Mouse (Mus musculus): ENCODE measurements around the gene Ins2. TPM values are rescaled to one million over a fixed set of nuclear protein-coding genes. Genes with fewer than 3 reads are reported as not detected.

The Ins2 gene
- total RNA-seq, 2 experiments from 2014 or later: not detected

GRCm38 (mm10) chr7:142665364-142665763, 77.8 kb downstream of the Ins2 start:
- intact Hi-C loops (cut with DNase I): no loop called here
- peak in 1 of 2 experiments; percentile 0 for DNase-seq

GRCm38 (mm10) chr7:142664465-142665029, 78.6 kb downstream of the Ins2 start:
- intact Hi-C loops (cut with DNase I): no loop called here

GRCm38 (mm10) chr7:142663931-142664421, 79.2 kb downstream of the Ins2 start:
- intact Hi-C loops (cut with DNase I): no loop called here
- DNase-seq: peak; percentile 35 to 53

More at GRCm38 (mm10) chr7:142664465-142665029, 78.6 kb downstream of the Ins2 start:
- DNase-seq: no peak

GRCm38 (mm10) chr7:142663151-142663550, 80.0 kb downstream of the Ins2 start:
- intact Hi-C loops (cut with DNase I): no loop called here
- no peak for DNase-seq

- intact Hi-C loops (cut with DNase I): no loop called here
These were observed 81.4 kb downstream of the Ins2 start for GRCm38 (mm10) chr7:142661811-142662210.

GRCm38 (mm10) chr7:142661046-142661445, 82.1 kb downstream of the Ins2 start:
- peak in 1 of 2 experiments; percentile 40 for DNase-seq

More at GRCm38 (mm10) chr7:142661811-142662210, 81.4 kb downstream of the Ins2 start:
- no peak for DNase-seq

GRCm38 (mm10) chr7:142660651-142660945, 82.6 kb downstream of the Ins2 start:
- intact Hi-C loops (cut with DNase I): no loop called here
- DNase-seq: peak in 1 of 2 experiments; percentile 57

More at GRCm38 (mm10) chr7:142661046-142661445, 82.1 kb downstream of the Ins2 start:
- intact Hi-C loops (cut with DNase I): no loop called here

- intact Hi-C loops (cut with DNase I): no loop called here
- peak in 1 of 2 experiments; percentile 20 for DNase-seq
These were observed 83.2 kb downstream of the Ins2 start for GRCm38 (mm10) chr7:142659767-142660650.

GRCm38 (mm10) chr7:142659181-142659681, 84.0 kb downstream of the Ins2 start:
- DNase-seq: peak; percentile 44 to 47
- intact Hi-C loops (cut with DNase I): no loop called here

GRCm38 (mm10) chr7:142658681-142659180, 84.5 kb downstream of the Ins2 start:
- intact Hi-C loops (cut with DNase I): no loop called here
- peak in 1 of 2 experiments; percentile 28 for DNase-seq

- DNase-seq: no peak
- intact Hi-C loops (cut with DNase I): no loop called here
These were observed 85.2 kb downstream of the Ins2 start for GRCm38 (mm10) chr7:142657821-142658614.

GRCm38 (mm10) chr7:142657341-142657791, 85.8 kb downstream of the Ins2 start:
- peak in 1 of 2 experiments; percentile 31 for DNase-seq
- intact Hi-C loops (cut with DNase I): no loop called here

GRCm38 (mm10) chr7:142656055-142656454, 87.1 kb downstream of the Ins2 start:
- DNase-seq: peak in 1 of 2 experiments; percentile 37
- intact Hi-C loops (cut with DNase I): no loop called here

GRCm38 (mm10) chr7:142655633-142656032, 87.5 kb downstream of the Ins2 start:
- intact Hi-C loops (cut with DNase I): no loop called here
- DNase-seq: no peak

- intact Hi-C loops (cut with DNase I): no loop called here
- no peak for DNase-seq
These were observed 89.5 kb downstream of the Ins2 start for GRCm38 (mm10) chr7:142653726-142654125.

- intact Hi-C loops (cut with DNase I): no loop called here
- DNase-seq: no peak
These were observed 96.5 kb downstream of the Ins2 start for GRCm38 (mm10) chr7:142646676-142647075.

- intact Hi-C loops (cut with DNase I): no loop called here
- DNase-seq: peak in 1 of 2 experiments; percentile 30
These were observed 98.1 kb downstream of the Ins2 start for GRCm38 (mm10) chr7:142645045-142645444.

- intact Hi-C loops (cut with DNase I): no loop called here
- DNase-seq: no peak
These were observed 107.0 kb downstream of the Ins2 start for GRCm38 (mm10) chr7:142636178-142636577.

GRCm38 (mm10) chr7:142630691-142631090, 112.5 kb downstream of the Ins2 start:
- intact Hi-C loops (cut with DNase I): no loop called here

GRCm38 (mm10) chr7:142629806-142630205, 113.4 kb downstream of the Ins2 start:
- intact Hi-C loops (cut with DNase I): no loop called here
- DNase-seq: peak in 1 of 2 experiments; percentile 14

More at GRCm38 (mm10) chr7:142630691-142631090, 112.5 kb downstream of the Ins2 start:
- DNase-seq: no peak
